Mouse (Mus musculus): ENCODE measurements around the gene Nexmif.
"Not testable (repeated sequence)": the region's sequence is repeated elsewhere in the genome, so short reads cannot be mapped to it uniquely, and the experiment has no call there.

Nexmif gene

DNA sequence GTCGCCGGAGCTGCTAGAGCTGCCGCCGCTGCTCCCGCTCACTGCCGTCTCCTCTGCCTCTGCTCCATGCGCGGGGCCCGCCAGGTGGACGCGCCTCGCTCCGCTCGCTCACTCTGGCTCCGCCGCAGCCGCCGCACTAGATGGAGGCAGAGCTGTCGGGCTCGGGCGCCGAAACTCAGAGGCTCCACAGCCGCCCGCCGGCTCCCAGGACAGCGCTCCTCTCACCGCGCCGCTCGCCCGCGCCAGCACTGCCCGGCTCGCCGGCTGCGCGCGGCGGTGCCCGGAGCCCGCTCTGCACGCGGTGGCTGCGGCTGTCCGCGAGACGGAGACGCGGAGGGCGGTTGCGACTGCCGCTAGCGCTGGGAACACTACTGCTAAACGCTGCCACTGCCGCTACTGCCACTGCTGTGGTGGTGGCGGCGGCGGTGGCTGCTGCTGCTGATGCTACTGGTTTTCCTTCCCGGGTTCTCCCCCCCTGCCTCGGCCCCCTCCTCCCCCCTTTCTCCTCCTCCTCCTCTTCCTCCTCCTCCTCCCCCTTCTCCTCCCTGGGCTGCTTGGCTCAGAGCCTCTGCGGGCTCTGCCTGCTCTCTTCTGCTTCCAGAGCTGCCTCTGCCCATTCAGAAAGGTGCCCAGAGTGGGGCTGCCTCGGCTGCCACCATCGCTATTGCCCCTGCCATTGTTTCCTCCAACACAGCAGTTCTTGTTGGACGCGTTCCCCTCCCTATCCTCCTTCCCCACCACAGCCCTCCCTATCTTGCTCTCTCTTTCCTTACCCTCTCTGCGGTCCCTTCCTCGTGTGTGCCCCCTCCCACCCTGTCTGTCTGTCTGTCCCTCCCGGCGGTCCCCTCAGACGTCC lies at the start of gene Nexmif:
Gene Nexmif (minus strand): TSS at position 450 of the 856 bp plus-strand sequence.
- DNase-seq (ENCODE audit: low read depth, low spot score), result no peak

DNA sequence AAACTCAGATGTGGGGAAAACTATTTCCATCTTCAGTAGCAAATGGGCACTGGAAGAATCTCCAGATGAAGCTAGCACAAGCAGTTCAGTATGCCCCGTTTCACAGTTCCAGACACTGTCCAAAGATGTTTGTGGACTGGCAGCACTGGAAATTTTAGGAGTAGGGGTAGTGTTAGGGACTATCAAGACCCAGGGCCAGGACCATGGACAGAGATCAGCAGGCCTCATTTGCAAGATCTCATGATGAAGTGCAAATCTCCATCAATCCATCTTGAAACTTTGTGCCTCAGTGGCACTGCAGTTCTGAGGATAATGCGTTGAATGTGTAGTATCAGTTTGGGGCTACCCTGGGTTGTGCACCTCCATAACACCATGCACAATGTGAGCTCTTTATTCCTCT lies 7.7 kb upstream of the Nexmif start:
- DNase-seq (ENCODE audit: low read depth, low spot score), result no peak

DNA sequence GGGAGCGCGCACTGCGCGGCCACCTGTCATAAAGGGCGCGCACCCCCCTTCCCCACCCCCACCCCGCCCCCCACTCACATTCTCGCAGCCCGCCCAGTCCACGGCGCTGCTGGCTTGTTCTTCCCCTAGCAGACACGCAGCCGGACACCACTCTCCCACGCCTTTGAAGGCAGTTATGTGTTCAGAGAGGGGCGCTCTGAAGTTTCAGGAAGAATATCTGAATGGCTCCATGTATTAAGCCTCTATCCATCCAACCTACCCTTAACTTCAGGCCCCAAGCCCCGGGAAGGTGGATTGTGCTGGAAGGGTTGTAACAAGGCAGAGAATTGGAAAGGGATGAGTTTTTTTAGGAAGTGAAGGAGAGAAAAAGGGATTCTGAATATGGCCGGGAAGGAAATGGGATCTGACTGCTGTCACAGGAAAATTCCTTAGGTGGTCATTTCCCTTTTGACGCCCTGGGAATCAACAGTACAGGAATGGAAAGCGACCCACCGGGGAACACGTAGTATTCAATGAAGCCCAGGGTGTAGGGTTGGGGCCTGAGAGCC lies 681 bp upstream of the Nexmif start:
- no peak for DNase-seq (ENCODE audit: low read depth, low spot score)

DNA sequence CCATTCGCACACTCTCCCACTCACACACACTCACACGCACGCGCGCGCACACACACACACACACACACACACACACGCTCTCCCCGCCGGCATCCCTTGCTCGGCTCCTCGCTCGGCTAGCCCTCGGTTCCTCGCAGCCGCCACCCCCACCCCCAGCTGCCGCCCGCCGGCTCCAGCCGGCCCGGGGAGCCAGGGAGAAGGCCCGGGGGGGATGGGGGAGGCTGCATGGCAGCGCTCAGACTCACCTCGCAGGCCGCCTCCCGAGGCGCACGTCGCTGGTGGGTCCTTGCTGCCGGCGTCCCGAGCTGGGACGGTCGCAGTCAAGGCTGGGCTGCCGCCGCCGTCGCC lies 623 bp downstream of the Nexmif start:
- DNase-seq (ENCODE audit: low read depth, low spot score), result no peak

DNA sequence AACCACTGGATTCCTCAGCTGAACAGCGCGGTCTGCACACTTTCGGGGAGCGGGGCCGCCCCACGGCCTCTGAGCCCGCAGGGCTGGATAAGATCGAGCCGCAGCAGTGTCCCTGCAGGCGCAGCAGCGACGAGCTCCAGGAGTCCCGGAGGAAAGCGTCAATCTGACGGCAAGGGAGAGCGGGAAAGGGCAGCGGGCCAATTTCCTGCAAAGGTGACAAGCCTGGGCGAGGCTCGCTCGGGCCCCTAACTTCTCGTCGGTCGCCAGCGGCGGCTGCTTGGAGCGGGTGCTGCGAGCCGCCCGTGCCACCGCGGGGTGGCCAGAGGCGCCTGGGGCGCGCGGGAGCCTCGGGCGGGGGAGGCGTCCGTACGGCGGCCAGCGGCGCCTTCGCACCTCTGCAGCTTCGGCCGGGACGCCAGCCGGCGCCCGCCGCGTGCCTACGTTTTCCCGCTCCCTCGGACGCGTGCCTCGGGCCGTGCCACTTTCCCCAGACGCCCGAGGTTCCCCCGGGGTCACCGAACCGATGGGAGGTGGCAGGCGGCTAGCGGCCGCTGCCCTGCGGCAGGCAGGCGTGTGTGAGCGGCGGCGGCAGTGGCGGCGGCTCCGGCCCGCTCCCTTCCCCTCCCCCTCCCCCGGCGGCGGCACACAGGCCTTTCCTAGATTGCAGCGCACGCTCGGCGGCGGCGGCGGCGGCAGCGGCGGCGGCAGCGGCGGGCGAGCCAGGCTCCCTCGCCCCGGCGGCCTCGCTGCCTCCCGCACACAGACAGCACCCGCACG lies 1.2 kb downstream of the Nexmif start:
- DNase-seq (ENCODE audit: low read depth, low spot score), result no peak

DNA sequence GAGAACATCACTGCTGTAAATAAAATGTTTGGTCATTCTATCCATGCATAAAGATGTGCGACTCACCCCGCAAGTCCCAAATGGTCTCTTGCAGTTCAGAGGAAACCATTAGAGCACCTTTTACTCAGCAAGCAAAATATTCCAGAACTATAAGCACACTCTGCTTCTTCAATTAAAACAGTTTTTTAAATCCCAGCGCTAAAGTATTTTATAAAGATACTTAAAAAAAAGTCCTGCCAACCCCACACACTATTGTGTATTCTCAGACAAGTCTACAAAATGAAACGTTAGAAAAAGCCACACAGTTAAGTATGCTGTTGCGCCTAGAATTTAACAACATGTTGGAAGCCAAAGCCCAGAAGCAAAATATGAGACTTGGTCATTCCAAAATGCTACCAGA lies 1.9 kb downstream of the Nexmif start:
- DNase-seq (ENCODE audit: low read depth, low spot score), result no peak

GRCm38 (mm10) chrX:104196561-104196960 lies 4.4 kb downstream of the Nexmif start:
- DNase-seq (ENCODE audit: low read depth, low spot score), result no peak

- DNase-seq (ENCODE audit: low read depth, low spot score), result no peak
Measured at GRCm38 (mm10) chrX:104179257-104179656, 21.7 kb downstream of the Nexmif start.

- no peak for DNase-seq (ENCODE audit: low read depth, low spot score)
Measured at GRCm38 (mm10) chrX:104150072-104150471, 50.9 kb downstream of the Nexmif start.

DNA sequence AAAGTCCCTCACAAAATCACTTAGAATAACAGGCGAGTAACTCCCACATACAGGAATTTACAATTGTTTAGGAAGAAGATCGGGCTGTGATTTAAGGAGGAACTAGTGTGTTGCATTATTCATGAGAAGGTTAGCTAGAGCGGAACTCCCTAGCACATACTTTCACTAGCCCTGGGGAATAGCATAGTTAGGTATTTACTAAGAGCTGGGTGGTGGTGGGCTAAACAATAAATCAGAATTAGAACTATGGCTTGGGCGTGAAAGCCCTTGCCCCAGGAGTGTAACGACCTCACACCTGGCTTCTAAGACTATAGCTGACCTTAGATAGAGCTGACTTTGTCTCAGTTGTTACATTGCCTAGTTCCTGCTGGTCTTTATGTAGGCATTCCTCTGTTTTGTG lies 85.7 kb downstream of the Nexmif start:
- not testable (repeated sequence) for DNase-seq (ENCODE audit: low read depth, low spot score)

- DNase-seq (ENCODE audit: low read depth, low spot score), result no peak
Measured at GRCm38 (mm10) chrX:104114596-104114995, 86.4 kb downstream of the Nexmif start.

DNA sequence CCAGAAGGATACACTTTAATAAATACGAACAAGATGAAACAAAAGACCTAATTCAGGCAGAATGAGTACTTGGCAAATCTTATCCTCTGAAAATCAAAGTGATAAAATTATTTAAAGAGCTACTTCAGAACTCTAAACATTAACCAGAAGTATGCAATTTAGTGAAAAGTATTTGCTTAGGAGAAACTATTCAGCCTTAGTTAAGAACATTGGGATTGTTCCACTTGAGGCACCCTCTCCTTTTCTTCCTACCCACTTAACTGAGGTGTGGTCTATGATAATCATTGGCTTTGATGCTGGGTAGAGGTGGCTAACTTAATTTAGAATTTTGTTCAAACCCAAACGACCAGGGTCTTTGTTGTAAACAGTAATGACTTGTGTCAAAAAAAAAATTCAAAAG lies 146.1 kb downstream of the Nexmif start:
- no peak for DNase-seq (ENCODE audit: low read depth, low spot score)

- no peak for DNase-seq (ENCODE audit: low read depth, low spot score)
Measured at GRCm38 (mm10) chrX:104040276-104040675, 160.7 kb downstream of the Nexmif start.

DNA sequence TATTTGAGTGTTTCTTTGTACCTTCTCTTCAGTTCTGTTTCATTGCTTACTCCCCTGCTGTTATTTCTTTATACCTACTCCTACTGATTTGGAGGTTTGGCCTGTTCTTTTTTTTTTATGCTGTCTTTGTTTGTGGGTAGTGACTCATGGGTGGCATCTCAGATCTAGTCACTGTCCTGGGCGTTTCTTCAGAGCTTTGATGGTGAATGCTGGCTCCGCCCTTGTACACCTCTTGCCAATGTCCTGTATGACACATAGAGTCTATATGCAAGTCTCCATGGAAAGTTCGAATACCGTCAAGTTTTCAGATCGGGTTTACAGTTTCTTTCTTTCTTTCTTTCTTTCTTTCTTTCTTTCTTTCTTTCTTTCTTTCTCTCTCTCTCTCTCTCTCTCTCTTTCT lies 167.1 kb downstream of the Nexmif start:
- no peak for DNase-seq (ENCODE audit: low read depth, low spot score)

GRCm38 (mm10) chrX:104032756-104033155 lies 168.2 kb downstream of the Nexmif start:
- DNase-seq (ENCODE audit: low read depth, low spot score), result no peak

Data from WW6 (cell line).